Mouse (Mus musculus) neural tube, embryonic 11.5 days (tissue): Measurements from ENCODE around the gene Cdr2l. TPM values are rescaled to one million over a fixed set of nuclear protein-coding genes. Genes with fewer than 3 reads are reported as not detected.

ENCODE experiments used
- ATAC-seq: fragments of 200-750 bp; cut with Nextera tagmentation; 2 replicates; pipeline ENCODE4 v1.8.0; 2017; ENCODE audit warnings: moderate number of reproducible peaks, mild to moderate bottlenecking, moderate TSS enrichment, moderate library complexity; ENCODE audit not compliant: insufficient read depth, low FRiP score, low TSS enrichment
- DNase-seq: peaks from one replicate; pipeline ENCODE4 v3.0.0-alpha.2; 2015; ENCODE audit warnings: low spot score
- H3K27ac ChIP-seq: fragments of 300-500 bp; sonication (generic); 2 replicates; pipeline ENCODE4 v1.5.1; 2014; ENCODE audit warnings: low read depth, mild to moderate bottlenecking, low read length
- H3K27me3 ChIP-seq: fragments of 300-500 bp; sonication (generic); 2 replicates; pipeline ENCODE4 v1.6.1; 2014; ENCODE audit warnings: mild to moderate bottlenecking, low read length, mixed read lengths; ENCODE audit not compliant: control insufficient read depth, insufficient read depth
- H3K36me3 ChIP-seq: fragments of 300-500 bp; sonication (generic); 2 replicates; pipeline ENCODE4 v1.6.1; 2014; ENCODE audit warnings: mild to moderate bottlenecking, low read length, moderate library complexity, mixed read lengths; ENCODE audit not compliant: control insufficient read depth, insufficient read depth
- H3K4me1 ChIP-seq: fragments of 300-500 bp; sonication (generic); 2 replicates; pipeline ENCODE4 v1.6.1; 2014; ENCODE audit warnings: low read length, mixed read lengths; ENCODE audit not compliant: control insufficient read depth, insufficient read depth
- H3K4me2 ChIP-seq: fragments of 300-500 bp; sonication (generic); 2 replicates; pipeline ENCODE4 v1.6.1; 2014; ENCODE audit warnings: low read depth, mild to moderate bottlenecking, moderate library complexity
- H3K4me3 ChIP-seq: fragments of 300-500 bp; sonication (generic); 2 replicates; pipeline ENCODE4 v1.5.1; 2014; ENCODE audit warnings: low read depth, low read length
- H3K9ac ChIP-seq: fragments of 300-500 bp; sonication (generic); 2 replicates; pipeline ENCODE4 v1.6.1; 2014; ENCODE audit warnings: mild to moderate bottlenecking, low read length
- H3K9me3 ChIP-seq: fragments of 300-500 bp; sonication (generic); 2 replicates; pipeline ENCODE4 v1.6.1; 2016; ENCODE audit warnings: low read length; ENCODE audit not compliant: control insufficient read depth
- WGBS: fragments of 180-500 bp; shearing (Covaris S2); extraction: QIAGEN DNeasy Blood & Tissue Kit; methylation state at CpG from one replicate; pipeline ENCODE4 v1.1.7; 2014; 5-methylcytosine and 5-hydroxymethylcytosine counted together
- polyA plus RNA-seq: library from polyadenylated mRNA; unstranded; fragments of >200 nt; fragmentation: Nextera tagmentation; extraction: Ambion mirVana; gene quantifications from 2 replicates; pipeline ENCODE4 v1.2.1, GENCODE M21; 2014

Gene Cdr2l
- polyA plus RNA-seq, 1 experiment from 2014 or later: 18.1 TPM

- no peaks in the 10 kb centered on the region for H3K27me3 ChIP-seq
- H3K36me3 ChIP-seq: no peaks in the 10 kb centered on the region
- ATAC-seq (no peak), DNase-seq (peak; percentile 44)
- H3K4me2 ChIP-seq: no peak overlapping the region
- H3K4me3 ChIP-seq: no peak overlapping the region
- 39% methylated on average over 7 of the region's 7 CpGs for WGBS
- H3K9me3 ChIP-seq: no peaks in the 10 kb centered on the region
- no peaks in the 10 kb centered on the region for H3K4me1 ChIP-seq
- H3K27ac ChIP-seq: no peak overlapping the region
- H3K9ac ChIP-seq: no peak overlapping the region
These were observed 36.2 kb upstream of the Cdr2l start for GRCm38 (mm10) chr11:115345515-115345914.

GRCm38 (mm10) chr11:115348681-115349248, 33.0 kb upstream of the Cdr2l start:
- no peak overlapping the region for H3K4me3 ChIP-seq
- no peaks in the 10 kb centered on the region for H3K27me3 ChIP-seq
- DNase-seq (no peak), ATAC-seq (no peak)
- H3K27ac ChIP-seq: no peak overlapping the region
- H3K36me3 ChIP-seq: no peaks in the 10 kb centered on the region
- WGBS: 54% methylated on average over 17 of the region's 17 CpGs
- H3K9me3 ChIP-seq: no peaks in the 10 kb centered on the region
- H3K4me2 ChIP-seq: no peak overlapping the region
- no peak overlapping the region for H3K9ac ChIP-seq
- no peaks in the 10 kb centered on the region for H3K4me1 ChIP-seq

GRCm38 (mm10) chr11:115349976-115350375, 31.7 kb upstream of the Cdr2l start:
- DNase-seq: no peak
- no peak overlapping the region for H3K4me2 ChIP-seq
- no peak overlapping the region for H3K9ac ChIP-seq
- no peak overlapping the region for H3K4me3 ChIP-seq
- no peaks in the 10 kb centered on the region for H3K27me3 ChIP-seq
- no peaks in the 10 kb centered on the region for H3K4me1 ChIP-seq
- H3K9me3 ChIP-seq: no peaks in the 10 kb centered on the region
- H3K27ac ChIP-seq: no peak overlapping the region
- 56% methylated on average over 4 of the region's 4 CpGs for WGBS
- no peak for ATAC-seq
- H3K36me3 ChIP-seq: no peaks in the 10 kb centered on the region

- Histone ChIP-seq H3K9ac (no peak overlapping the region; the same call in 1 of the 2 replicates), H3K4me3 (no peak overlapping the region), H3K9me3 (no peaks in the 10 kb centered on the region), H3K27ac (no peak overlapping the region), H3K4me1 (no peaks in the 10 kb centered on the region), H3K4me2 (no peak overlapping the region), H3K27me3 (0 out of 2 replicates have a peak, but pooled peaks cover 2% of the 10 kb centered on the region), H3K36me3 (no peaks in the 10 kb centered on the region)
- no peak for DNase-seq
- 93% methylated on average over 5 of the region's 5 CpGs for WGBS
- ATAC-seq: no peak
These were observed 28.3 kb upstream of the Cdr2l start for GRCm38 (mm10) chr11:115353375-115353774.

- WGBS: 6% methylated on average over 8 of the region's 8 CpGs
- peak; percentile 84 for DNase-seq
- 0 out of 2 replicates have a peak, but pooled peaks cover 2% of the 10 kb centered on the region for H3K27me3 ChIP-seq
- H3K9ac ChIP-seq: no peak overlapping the region
- no peaks in the 10 kb centered on the region; the same call in 1 of the 2 replicates for H3K4me1 ChIP-seq
- no peak overlapping the region for H3K4me2 ChIP-seq
- no peak for ATAC-seq
- H3K36me3 ChIP-seq: no peaks in the 10 kb centered on the region
- H3K9me3 ChIP-seq: no peaks in the 10 kb centered on the region
- H3K27ac ChIP-seq: no peak overlapping the region
- no peak overlapping the region for H3K4me3 ChIP-seq
These were observed 27.5 kb upstream of the Cdr2l start for GRCm38 (mm10) chr11:115354183-115354582.

- ATAC-seq (no peak), DNase-seq (peak; percentile 73)
- Histone ChIP-seq H3K4me3 (no peak overlapping the region), H3K4me1 (no peaks in the 10 kb centered on the region; the same call in 1 of the 2 replicates), H3K9me3 (no peaks in the 10 kb centered on the region), H3K36me3 (no peaks in the 10 kb centered on the region), H3K27ac (no peak overlapping the region), H3K9ac (peak overlapping the region; percentile 26; the same call in 1 of the 2 replicates), H3K4me2 (no peak overlapping the region), H3K27me3 (0 out of 2 replicates have a peak, but pooled peaks cover 2% of the 10 kb centered on the region)
- WGBS: 24% methylated on average over 5 of the region's 5 CpGs
These were observed 23.2 kb upstream of the Cdr2l start for GRCm38 (mm10) chr11:115358468-115358867.

GRCm38 (mm10) chr11:115359293-115359692, 22.4 kb upstream of the Cdr2l start:
- no peak overlapping the region; the same call in 1 of the 2 replicates for H3K9ac ChIP-seq
- DNase-seq: no peak
- H3K27ac ChIP-seq: peak overlapping the region; percentile 2; the same call in 1 of the 2 replicates
- no peaks in the 10 kb centered on the region for H3K36me3 ChIP-seq
- H3K4me2 ChIP-seq: no peak overlapping the region
- H3K27me3 ChIP-seq: 0 out of 2 replicates have a peak, but pooled peaks cover 5% of the 10 kb centered on the region
- H3K9me3 ChIP-seq: no peaks in the 10 kb centered on the region
- WGBS: 38% methylated on average over 3 of the region's 3 CpGs
- no peak overlapping the region for H3K4me3 ChIP-seq
- no peaks in the 10 kb centered on the region; the same call in 1 of the 2 replicates for H3K4me1 ChIP-seq
- ATAC-seq: no peak

GRCm38 (mm10) chr11:115359726-115360125, 22.0 kb upstream of the Cdr2l start:
- Histone ChIP-seq H3K36me3 (no peaks in the 10 kb centered on the region), H3K27ac (peak overlapping the region; percentile 2; the same call in 1 of the 2 replicates), H3K4me2 (no peak overlapping the region), H3K4me1 (no peaks in the 10 kb centered on the region; the same call in 1 of the 2 replicates), H3K9me3 (no peaks in the 10 kb centered on the region), H3K27me3 (0 out of 2 replicates have a peak, but pooled peaks cover 5% of the 10 kb centered on the region), H3K9ac (no peak overlapping the region), H3K4me3 (no peak overlapping the region)
- ATAC-seq (no peak), DNase-seq (no peak)
- 69% methylated on average over 6 of the region's 6 CpGs for WGBS

GRCm38 (mm10) chr11:115364136-115364535, 17.6 kb upstream of the Cdr2l start:
- 89% methylated on average over 3 of the region's 3 CpGs for WGBS
- H3K9ac ChIP-seq: no peak overlapping the region
- H3K27ac ChIP-seq: no peak overlapping the region
- no peaks in the 10 kb centered on the region for H3K36me3 ChIP-seq
- H3K4me2 ChIP-seq: no peak overlapping the region
- no peak for DNase-seq
- no peak overlapping the region for H3K4me3 ChIP-seq
- H3K4me1 ChIP-seq: peaks cover 7% of the 10 kb centered on the region
- H3K27me3 ChIP-seq: peaks cover 19% of the 10 kb centered on the region
- H3K9me3 ChIP-seq: no peaks in the 10 kb centered on the region
- ATAC-seq: no peak
